Mouse (Mus musculus) embryonic facial prominence, embryonic 11.5 days (tissue): ENCODE data around the gene Myo15. TPM values are rescaled to one million over a fixed set of nuclear protein-coding genes. Genes with fewer than 3 reads are reported as not detected.

Experiments
- ATAC-seq: fragments of 200-750 bp; cut with Nextera tagmentation; replicated peaks from 2 replicates; pipeline ENCODE4 v1.8.0; 2017; ENCODE audit warnings: low read depth; ENCODE audit not compliant: insufficient number of reproducible peaks, low FRiP score, low TSS enrichment
- DNase-seq: peaks from one replicate; pipeline ENCODE4 v3.0.0-alpha.2; 2015; ENCODE audit warnings: low spot score
- H3K27ac ChIP-seq: fragments of 300-500 bp; sonication (generic); replicated peaks from 2 replicates; pipeline ENCODE4 v1.5.1; 2014; ENCODE audit warnings: mild to moderate bottlenecking, low read depth, low read length, control low read depth
- H3K27me3 ChIP-seq: fragments of 300-500 bp; sonication (generic); 2 replicates; pipeline ENCODE4 v1.6.1; 2014; ENCODE audit warnings: mild to moderate bottlenecking, low read length, moderate library complexity, mixed read lengths; ENCODE audit not compliant: control insufficient read depth, insufficient read depth
- H3K36me3 ChIP-seq: fragments of 300-500 bp; sonication (generic); replicated peaks from 2 replicates; pipeline ENCODE4 v1.6.1; 2014; ENCODE audit warnings: low read depth, mild to moderate bottlenecking, low read length, moderate library complexity, mixed read lengths; ENCODE audit not compliant: control insufficient read depth, insufficient read depth
- H3K4me1 ChIP-seq: fragments of 300-500 bp; sonication (generic); 2 replicates; pipeline ENCODE4 v1.6.1; 2014; ENCODE audit warnings: low read length, mixed read lengths; ENCODE audit not compliant: control insufficient read depth, insufficient read depth
- H3K4me2 ChIP-seq: fragments of 300-500 bp; sonication (generic); 2 replicates; pipeline ENCODE4 v1.6.1; 2014; ENCODE audit warnings: low read depth, mild to moderate bottlenecking, control low read depth, low read length, moderate library complexity
- H3K4me3 ChIP-seq: fragments of 300-500 bp; sonication (generic); 2 replicates; pipeline ENCODE4 v1.5.1; 2014; ENCODE audit warnings: low read depth, low read length, control low read depth
- H3K9ac ChIP-seq: fragments of 300-500 bp; sonication (generic); replicated peaks from 2 replicates; pipeline ENCODE4 v1.6.1; 2014; ENCODE audit warnings: mild to moderate bottlenecking, control low read depth, low read length
- H3K9me3 ChIP-seq: fragments of 300-500 bp; sonication (generic); replicated peaks from 2 replicates; pipeline ENCODE4 v1.6.1; 2016; ENCODE audit warnings: mild to moderate bottlenecking, low read length, inconsistent platforms, mixed read lengths; ENCODE audit not compliant: control insufficient read depth
- WGBS: fragments of 180-500 bp; shearing (Covaris S2); extraction: QIAGEN DNeasy Blood & Tissue Kit; methylation state at CpG from one replicate; pipeline ENCODE4 v1.1.7; 2014; 5-methylcytosine and 5-hydroxymethylcytosine counted together
- polyA plus RNA-seq: library from polyadenylated mRNA; unstranded; fragments of >200 nt; fragmentation: Nextera tagmentation; extraction: Ambion mirVana; gene quantifications from 2 replicates; pipeline ENCODE4 v1.2.1, GENCODE M21; 2014

Gene Myo15
- polyA plus RNA-seq, 1 experiment from 2014 or later, result 0.24 TPM

GRCm38 (mm10) chr11:60470743-60471142 lies 1.6 kb downstream of the Myo15 start:
- 83% methylated on average over 9 of the region's 9 CpGs for WGBS
- Histone ChIP-seq H3K4me2 (no peak overlapping the region), H3K9me3 (no peaks in the 10 kb centered on the region), H3K9ac (no peak overlapping the region), H3K27ac (no peak overlapping the region), H3K4me1 (no peaks in the 10 kb centered on the region), H3K36me3 (peaks cover 11% of the 10 kb centered on the region), H3K27me3 (no peaks in the 10 kb centered on the region), H3K4me3 (no peak overlapping the region)
- no peak for ATAC-seq
- DNase-seq, result no peak

GRCm38 (mm10) chr11:60474534-60474933 lies 5.4 kb downstream of the Myo15 start:
- Histone ChIP-seq H3K27me3 (no peaks in the 10 kb centered on the region), H3K36me3 (no peaks in the 10 kb centered on the region), H3K9me3 (no peaks in the 10 kb centered on the region), H3K27ac (no peak overlapping the region), H3K9ac (no peak overlapping the region), H3K4me3 (no peak overlapping the region), H3K4me1 (no peaks in the 10 kb centered on the region), H3K4me2 (no peak overlapping the region)
- no peak for DNase-seq
- no peak for ATAC-seq
- WGBS, result 89% methylated on average over 5 of the region's 5 CpGs

- DNase-seq (no peak), ATAC-seq (no peak)
- Histone ChIP-seq H3K4me2 (no peak overlapping the region), H3K4me1 (no peaks in the 10 kb centered on the region), H3K4me3 (no peak overlapping the region), H3K9ac (no peak overlapping the region), H3K9me3 (no peaks in the 10 kb centered on the region), H3K27me3 (no peaks in the 10 kb centered on the region), H3K36me3 (no peaks in the 10 kb centered on the region), H3K27ac (no peak overlapping the region)
- 88% methylated on average over 5 of the region's 5 CpGs for WGBS
Measured at GRCm38 (mm10) chr11:60475668-60476362, 6.7 kb downstream of the Myo15 start.

- Histone ChIP-seq H3K4me3 (no peak overlapping the region), H3K27ac (no peak overlapping the region)
- 24% methylated on average over 17 of the region's 17 CpGs for WGBS
Measured at GRCm38 (mm10) chr11:60478121-60478520, 9.0 kb downstream of the Myo15 start.

GRCm38 (mm10) chr11:60486267-60486666 lies 17.1 kb downstream of the Myo15 start:
- Histone ChIP-seq H3K27me3 (no peaks in the 10 kb centered on the region), H3K9ac (no peak overlapping the region), H3K27ac (no peak overlapping the region), H3K9me3 (no peaks in the 10 kb centered on the region), H3K4me2 (no peak overlapping the region), H3K4me1 (no peaks in the 10 kb centered on the region), H3K4me3 (no peak overlapping the region), H3K36me3 (no peaks in the 10 kb centered on the region)
- 60% methylated on average over 3 of the region's 3 CpGs for WGBS
- no peak; the same call in 1 of the 2 replicates for ATAC-seq
- no peak for DNase-seq

More at GRCm38 (mm10) chr11:60478121-60478520, 9.0 kb downstream of the Myo15 start:
- Histone ChIP-seq H3K9me3 (no peaks in the 10 kb centered on the region), H3K27me3 (no peaks in the 10 kb centered on the region), H3K4me1 (no peaks in the 10 kb centered on the region), H3K36me3 (no peaks in the 10 kb centered on the region), H3K9ac (no peak overlapping the region), H3K4me2 (no peak overlapping the region)
- ATAC-seq, result no peak
- peak; percentile 9 for DNase-seq

- no peaks in the 10 kb centered on the region for H3K4me1 ChIP-seq
- WGBS, result 89% methylated on average over 5 of the region's 5 CpGs
- ATAC-seq, result no peak
Measured at GRCm38 (mm10) chr11:60492726-60493125, 23.6 kb downstream of the Myo15 start.

GRCm38 (mm10) chr11:60495692-60496091 lies 26.6 kb downstream of the Myo15 start:
- no peaks in the 10 kb centered on the region for H3K4me1 ChIP-seq
- H3K27ac ChIP-seq, result no peak overlapping the region
- no peaks in the 10 kb centered on the region for H3K27me3 ChIP-seq
- DNase-seq, result no peak
- ATAC-seq, result no peak
- WGBS, result 58% methylated on average over 2 of the region's 2 CpGs
- H3K36me3 ChIP-seq, result no peaks in the 10 kb centered on the region
- H3K4me2 ChIP-seq, result no peak overlapping the region
- no peak overlapping the region for H3K4me3 ChIP-seq
- H3K9ac ChIP-seq, result no peak overlapping the region
- H3K9me3 ChIP-seq, result no peaks in the 10 kb centered on the region

More at GRCm38 (mm10) chr11:60492726-60493125, 23.6 kb downstream of the Myo15 start:
- no peak for DNase-seq
- Histone ChIP-seq H3K36me3 (no peaks in the 10 kb centered on the region), H3K9ac (no peak overlapping the region), H3K4me3 (no peak overlapping the region), H3K4me2 (no peak overlapping the region), H3K27me3 (no peaks in the 10 kb centered on the region), H3K9me3 (no peaks in the 10 kb centered on the region), H3K27ac (no peak overlapping the region)

GRCm38 (mm10) chr11:60507281-60507680 lies 38.1 kb downstream of the Myo15 start:
- WGBS, result 81% methylated on average over 13 of the region's 13 CpGs
- Histone ChIP-seq H3K27me3 (peaks cover 9% of the 10 kb centered on the region), H3K36me3 (no peaks in the 10 kb centered on the region), H3K4me2 (no peak overlapping the region), H3K4me1 (peaks cover 3% of the 10 kb centered on the region; the same call in 1 of the 2 replicates), H3K27ac (no peak overlapping the region), H3K9me3 (no peaks in the 10 kb centered on the region), H3K4me3 (no peak overlapping the region), H3K9ac (no peak overlapping the region)
- no peak for ATAC-seq
- DNase-seq, result no peak
